Comparison of ENCODE assay signal across 24 mouse cellular contexts in genomic region chr5:77251656-77252055, GRCm38 (mm10). TPM values are rescaled to one million over a fixed set of nuclear protein-coding genes. Genes with fewer than 3 reads are reported as not detected.
"Had no signal": no experiment of that assay in that cellular context is flagged by ENCODE, and none has a peak within 500 bp of the region (broad histone marks: within the 10 kb centered on the region; RNA-seq: fewer than 3 reads in every experiment).

No protein-coding gene starts in this region.

- H3K9me3 ChIP-seq: limb, embryonic 12.5 days; limb, embryonic 15.5 days; midbrain, embryonic 12.5 days; midbrain, embryonic 15.5 days had no signal

- DNase-seq: kidney, postnatal 10 days; kidney, postnatal 36 days; left cerebral cortex, postnatal 4 days; liver, postnatal 0 days; lung, embryonic 14.5 days; right cerebral cortex, adult 18-20 months; right cerebral cortex, postnatal 14 days; right cerebral cortex, postnatal 4 days; thymus, adult 2 months; thymus, postnatal 14 days; thymus, postnatal 4 days had no signal

- H3K27me3 ChIP-seq: limb, embryonic 12.5 days; limb, embryonic 15.5 days; midbrain, embryonic 12.5 days; midbrain, embryonic 15.5 days had no signal

- H3K36me3 ChIP-seq: limb, embryonic 12.5 days; limb, embryonic 15.5 days; midbrain, embryonic 12.5 days; midbrain, embryonic 15.5 days had no signal

- H3K4me2 ChIP-seq: limb, embryonic 12.5 days; limb, embryonic 15.5 days; liver, embryonic 11.5 days; lung, embryonic 14.5 days; midbrain, embryonic 12.5 days; midbrain, embryonic 15.5 days had no signal

- H3K4me3 ChIP-seq: limb, embryonic 12.5 days; limb, embryonic 15.5 days; midbrain, embryonic 12.5 days; midbrain, embryonic 15.5 days had no signal

- ATAC-seq: liver, postnatal 0 days; lung, postnatal 0 days; midbrain, embryonic 15.5 days had no signal

- H3K27ac ChIP-seq: limb, embryonic 12.5 days; limb, embryonic 15.5 days; liver, embryonic 14.5 days; macrophage; midbrain, embryonic 12.5 days; midbrain, embryonic 15.5 days; stomach, postnatal 0 days had no signal

- H3K4me1 ChIP-seq: limb, embryonic 12.5 days; limb, embryonic 15.5 days; midbrain, embryonic 12.5 days; midbrain, embryonic 15.5 days had no signal

- H3K9ac ChIP-seq: limb, embryonic 12.5 days; limb, embryonic 15.5 days; liver, embryonic 14.5 days; liver, postnatal 0 days; lung, embryonic 14.5 days; midbrain, embryonic 12.5 days; midbrain, embryonic 15.5 days had no signal

RNA-seq across cellular contexts. Expression of gene Spink2, which starts 40.4 kb away (rescaled TPM):
- total RNA-seq: layer of hippocampus, adult 8-10 months; layer of hippocampus, postnatal 10 days; left cerebral cortex, adult 8-10 months; left cerebral cortex, postnatal 14 days; left cerebral cortex, postnatal 4 days had no signal
- polyA plus RNA-seq: liver, postnatal 0 days; macrophage; midbrain, embryonic 12.5 days had no signal
